Mouse (Mus musculus): ENCODE measurements at regions not wholly inside any gene's neighbourhood (a gene's known extent, or its start where the extent isn't known, plus 50 kb on each side); places are given as distances from the start of the nearest gene placed in this dataset.
"Not testable (repeated sequence)": the region's sequence is repeated elsewhere in the genome, so short reads cannot be mapped to it uniquely, and the experiment has no call there.

DNA sequence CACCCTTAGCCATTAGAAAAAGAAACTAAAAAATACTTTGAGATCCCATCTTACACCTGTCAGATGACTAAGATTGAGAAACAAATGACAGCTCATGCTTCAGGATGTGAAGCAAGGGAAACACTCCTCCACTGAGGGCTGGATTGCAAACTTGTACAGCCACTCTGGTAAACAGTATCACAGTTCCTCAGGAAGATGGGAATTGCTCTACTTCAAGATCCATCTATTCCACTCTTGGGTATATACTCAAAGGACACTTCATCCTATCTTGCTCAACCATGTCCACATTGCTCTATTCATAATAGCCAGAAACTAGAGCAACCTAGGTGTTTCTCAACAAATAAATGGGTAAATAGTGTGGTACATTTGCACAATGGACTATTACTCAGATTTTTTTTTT, 241.2 kb downstream of the Snx19 start:
- DNase-seq (ENCODE audit: low read depth), result no peak

DNA sequence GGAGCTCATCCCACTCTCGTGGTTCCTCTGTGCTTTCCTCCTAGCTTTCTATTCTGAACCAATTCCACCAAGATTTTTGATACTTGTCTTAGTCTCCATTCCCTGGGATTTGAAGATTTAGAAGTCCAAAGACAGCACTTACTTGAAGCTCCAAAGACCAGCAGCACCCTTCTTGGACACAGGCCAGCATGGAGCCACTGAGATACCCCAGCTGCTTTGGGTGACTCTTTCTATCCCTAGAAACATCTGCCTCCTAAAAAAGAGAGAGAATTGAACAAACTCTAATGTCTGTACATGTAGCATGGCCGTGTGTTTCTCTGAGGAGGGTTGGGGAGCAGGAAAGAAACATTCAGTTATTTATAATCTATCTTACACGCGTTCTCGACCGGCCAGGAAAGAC, 235.5 kb downstream of the Snx19 start:
- DNase-seq (ENCODE audit: low read depth), result no peak

DNA sequence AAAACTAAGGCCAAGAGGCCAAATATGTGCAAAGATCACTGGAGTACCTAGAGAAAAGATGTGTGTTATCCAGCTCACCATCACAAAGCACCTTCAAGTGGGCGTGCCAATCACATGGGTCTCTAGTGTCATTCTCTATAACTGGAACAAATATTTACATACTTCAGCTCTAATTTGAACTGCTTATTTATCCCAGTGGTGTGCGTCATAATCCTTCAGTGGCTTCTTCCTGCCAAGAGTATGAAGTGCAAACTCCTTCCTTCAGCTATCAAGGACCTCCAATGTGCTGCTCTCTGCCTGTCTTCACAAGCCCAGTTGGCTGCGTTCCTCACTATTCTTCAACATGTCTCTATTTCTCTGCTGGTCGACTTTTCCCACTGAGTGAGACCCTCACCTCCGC, 227.1 kb downstream of the Snx19 start:
- DNase-seq (ENCODE audit: low read depth), result no peak

DNA sequence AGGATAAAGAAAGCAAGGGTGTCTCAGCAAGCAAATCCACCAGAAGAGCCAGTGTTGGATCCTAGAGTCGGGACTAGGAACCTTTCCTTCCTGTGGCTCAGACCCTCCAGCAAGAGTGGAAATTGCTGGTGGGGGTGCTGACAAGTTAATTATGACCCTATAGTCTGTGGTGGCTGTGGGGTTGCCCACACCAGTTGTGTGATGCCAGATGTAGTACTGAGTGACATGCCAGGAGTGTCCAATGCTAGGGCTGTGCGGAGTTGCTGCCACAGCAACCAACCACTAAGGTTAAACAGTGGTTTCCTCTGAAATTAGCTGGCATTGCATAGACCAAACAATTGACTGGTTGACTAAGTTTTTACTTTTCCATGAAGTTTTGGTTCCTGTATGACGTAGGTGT, 226.3 kb downstream of the Snx19 start:
- DNase-seq (ENCODE audit: low read depth), result no peak

DNA sequence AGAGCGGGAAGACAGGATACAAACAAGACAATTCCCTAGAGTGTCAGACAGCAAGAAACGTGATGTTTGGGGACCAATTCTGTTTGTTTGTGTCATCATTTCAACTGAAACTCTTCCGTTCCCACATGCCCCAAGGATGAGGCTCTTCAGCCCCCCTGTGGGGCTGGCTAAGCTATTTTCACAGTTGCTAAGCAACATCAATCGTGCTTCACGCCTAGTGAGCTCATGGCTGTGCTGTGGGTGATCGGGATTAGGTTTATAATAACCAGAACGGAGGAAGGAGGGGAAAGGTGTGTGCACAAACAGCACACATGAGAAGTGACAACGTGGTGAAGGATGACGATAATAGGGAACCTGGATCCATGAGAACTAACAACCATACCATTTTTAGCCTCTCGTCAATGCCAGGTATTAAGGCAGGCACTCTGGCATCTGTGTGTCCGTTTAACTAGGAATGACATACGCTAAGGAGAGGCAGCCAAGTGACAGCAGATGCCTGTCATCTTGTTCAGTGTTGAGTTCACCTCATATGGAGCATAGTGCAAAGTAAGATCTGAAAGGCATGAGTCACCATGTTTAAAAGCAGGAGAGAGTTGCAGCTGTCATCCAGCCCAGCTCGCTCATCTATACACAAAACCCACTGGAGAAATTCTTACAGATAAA, 222.6 kb downstream of the Snx19 start:
- no peak for DNase-seq (ENCODE audit: low read depth)

DNA sequence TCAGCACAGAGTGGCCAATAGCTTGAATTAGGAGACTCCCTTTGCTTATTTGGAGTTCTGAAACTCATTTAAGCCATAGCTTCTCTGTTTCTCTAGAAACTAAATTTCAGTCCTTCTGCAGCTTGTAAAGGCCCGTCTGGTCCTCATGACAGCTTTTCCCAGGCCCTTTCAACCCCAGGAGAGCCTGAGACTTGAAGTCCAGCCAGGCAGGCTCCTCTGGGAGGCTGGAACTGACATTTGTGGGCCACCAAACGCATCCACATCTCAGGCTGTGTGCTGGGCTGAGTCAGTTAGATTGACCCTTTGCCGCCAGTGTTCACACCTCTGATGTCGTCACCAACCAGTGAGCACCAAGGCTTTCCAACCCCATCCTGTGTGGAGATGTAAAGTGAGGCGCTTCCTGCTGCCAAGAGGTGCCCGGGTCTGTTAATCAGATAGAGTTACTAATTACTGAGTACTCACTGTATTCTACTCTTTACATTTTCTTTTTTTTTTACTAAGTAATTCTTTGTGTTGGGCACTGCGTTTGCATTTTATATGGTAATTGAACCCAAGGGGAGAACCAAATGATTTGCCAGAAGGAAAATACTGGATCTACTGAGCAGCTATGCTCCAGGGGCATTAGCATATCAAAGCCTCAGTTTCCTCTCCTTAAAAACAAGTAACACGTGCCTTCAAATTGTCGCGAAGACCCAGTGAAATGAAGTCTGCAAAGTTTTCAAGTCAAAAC, 207.0 kb downstream of the Snx19 start:
- DNase-seq (ENCODE audit: low read depth), result no peak

DNA sequence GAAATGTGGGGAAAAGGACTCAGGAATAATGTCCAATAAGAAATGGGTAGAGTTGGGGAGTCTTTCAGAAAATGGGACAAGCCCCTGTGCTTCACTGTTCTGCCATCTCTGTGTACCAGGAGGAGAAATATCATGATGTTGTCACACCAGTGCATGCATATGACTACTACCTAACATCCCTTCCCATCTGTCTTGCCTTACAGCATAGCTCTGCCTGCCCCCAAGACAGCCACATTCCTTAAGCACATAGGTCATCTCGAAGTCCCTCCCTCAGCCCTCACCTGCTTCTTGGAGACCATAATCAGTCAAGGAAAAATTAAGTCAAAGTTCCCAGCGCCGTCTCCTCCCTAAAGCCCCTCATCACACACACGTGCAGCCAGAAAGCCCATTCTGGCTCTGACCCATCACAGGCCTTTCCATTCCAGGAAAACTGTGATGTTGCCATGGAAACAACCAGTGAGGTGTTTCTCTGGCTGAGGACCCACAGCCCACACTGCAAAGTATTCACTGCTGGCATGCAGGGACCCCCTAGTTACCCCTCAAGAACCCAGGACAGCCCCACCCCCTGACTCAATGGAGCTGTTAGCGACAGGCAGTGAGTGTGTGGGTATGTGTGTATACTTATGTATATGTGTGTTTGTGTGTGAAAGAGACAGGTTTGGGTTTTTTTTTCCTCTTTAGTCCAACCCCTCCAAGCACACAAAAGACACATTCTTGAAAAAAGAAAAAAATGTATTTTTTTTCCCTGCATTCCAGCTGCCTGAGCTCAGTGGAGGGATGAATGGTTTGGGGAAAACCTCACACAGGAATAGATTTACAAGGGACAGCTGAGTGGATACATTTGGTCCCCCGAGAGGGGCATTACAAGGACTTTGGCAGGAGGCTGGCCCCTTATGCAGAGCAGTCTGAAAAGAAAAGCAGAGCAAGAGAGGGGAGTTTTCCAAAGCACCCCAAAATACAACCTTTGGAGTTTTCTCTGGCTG, 205.5 kb downstream of the Snx19 start:
- no peak for DNase-seq (ENCODE audit: low read depth)

DNA sequence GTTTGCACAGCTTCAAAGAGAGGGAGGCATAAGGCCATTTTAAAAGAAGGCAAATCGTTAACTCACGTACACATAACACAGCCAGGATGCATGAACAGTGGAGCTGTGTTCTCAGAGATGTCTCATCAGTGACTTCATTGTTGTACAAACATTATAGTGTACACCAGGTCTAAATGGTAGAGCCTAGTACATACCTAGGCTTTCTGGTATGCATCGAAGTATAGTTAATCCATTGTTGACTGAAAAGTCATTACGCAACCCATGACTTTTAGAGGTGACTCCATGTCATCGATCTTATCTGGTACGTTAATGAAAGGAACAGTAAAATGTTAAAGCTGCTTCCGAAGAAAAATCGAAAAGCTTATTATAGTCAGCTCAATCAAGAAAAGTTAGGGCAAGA, 198.7 kb downstream of the Snx19 start:
- no peak for DNase-seq (ENCODE audit: low read depth)

DNA sequence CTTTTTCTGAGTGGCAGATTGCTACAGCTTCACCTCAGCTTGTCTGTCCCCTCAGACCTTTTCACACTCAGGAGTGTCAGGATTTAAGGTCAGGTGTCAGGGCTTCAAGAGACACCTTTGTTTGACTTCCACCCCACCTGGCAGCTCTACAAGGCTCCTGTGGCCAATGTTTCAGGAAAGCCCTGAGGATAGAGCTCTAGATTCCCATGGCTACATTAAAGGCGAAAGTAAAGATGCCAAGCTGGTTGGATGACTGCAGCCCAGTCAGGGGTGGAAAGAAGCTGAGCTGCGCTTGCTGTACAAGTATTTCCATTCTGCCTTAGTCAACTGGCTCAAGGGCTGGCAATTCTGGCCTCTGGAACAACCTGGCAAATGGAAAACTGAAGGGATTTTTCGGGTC, 198.2 kb downstream of the Snx19 start:
- no peak for DNase-seq (ENCODE audit: low read depth)

DNA sequence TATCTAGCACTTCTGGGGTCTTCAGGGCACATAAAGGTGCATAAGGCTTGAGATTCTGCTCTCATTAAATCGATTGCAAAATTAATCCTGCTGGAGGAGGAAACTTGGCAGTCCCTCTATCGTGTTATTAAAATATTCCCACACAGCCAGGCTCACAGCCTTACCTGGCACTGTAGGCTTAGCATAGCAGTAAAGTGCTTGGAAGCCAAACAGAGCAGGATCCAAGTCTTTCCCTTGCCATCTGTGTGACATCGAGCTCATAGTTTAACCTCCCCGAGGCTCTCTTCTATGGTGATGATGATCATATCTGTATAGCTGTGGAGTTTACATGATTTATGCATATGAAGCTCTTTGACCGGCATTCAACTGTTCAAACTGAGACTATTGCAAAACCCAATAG, 197.6 kb downstream of the Snx19 start:
- no peak for DNase-seq (ENCODE audit: low read depth)

DNA sequence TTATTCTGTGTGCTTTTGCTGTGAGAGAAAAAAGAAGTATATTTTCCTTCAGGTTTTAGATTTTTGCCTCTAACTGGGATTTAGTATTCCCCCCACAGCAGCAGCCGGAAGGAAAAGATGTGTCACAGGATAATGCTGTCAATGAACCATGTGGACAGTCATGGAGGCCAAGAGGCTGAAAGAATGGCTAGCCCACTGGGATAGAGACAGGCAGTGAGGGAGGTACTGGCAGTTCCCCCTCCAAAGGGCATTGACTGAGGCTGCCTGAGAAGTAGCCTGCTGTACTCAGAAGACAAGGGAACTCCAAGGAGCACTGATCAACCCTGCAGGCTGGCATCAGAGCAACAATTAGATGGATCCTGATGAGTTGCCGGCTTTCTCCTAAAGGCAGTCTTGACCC, 192.4 kb downstream of the Snx19 start:
- DNase-seq (ENCODE audit: low read depth), result no peak

DNA sequence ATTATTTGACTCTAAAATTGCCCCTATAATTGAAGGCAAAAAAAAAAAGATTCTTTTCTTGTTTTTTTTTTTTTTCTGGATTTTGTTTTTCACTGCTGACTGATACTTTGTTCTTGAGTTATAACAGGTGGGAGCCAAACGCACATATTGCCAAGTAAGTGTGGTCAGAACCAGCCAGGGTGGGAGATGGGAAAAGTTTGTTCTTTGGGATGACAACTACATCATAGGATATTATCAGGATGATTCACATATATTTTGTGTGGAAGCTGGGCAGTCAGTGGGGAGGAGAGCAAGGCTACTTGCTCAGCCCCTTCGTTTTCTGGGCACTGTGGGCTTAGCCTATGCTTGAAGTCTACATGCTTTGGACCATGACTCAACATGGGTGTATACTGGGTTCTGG, 191.3 kb downstream of the Snx19 start:
- DNase-seq (ENCODE audit: low read depth), result no peak

DNA sequence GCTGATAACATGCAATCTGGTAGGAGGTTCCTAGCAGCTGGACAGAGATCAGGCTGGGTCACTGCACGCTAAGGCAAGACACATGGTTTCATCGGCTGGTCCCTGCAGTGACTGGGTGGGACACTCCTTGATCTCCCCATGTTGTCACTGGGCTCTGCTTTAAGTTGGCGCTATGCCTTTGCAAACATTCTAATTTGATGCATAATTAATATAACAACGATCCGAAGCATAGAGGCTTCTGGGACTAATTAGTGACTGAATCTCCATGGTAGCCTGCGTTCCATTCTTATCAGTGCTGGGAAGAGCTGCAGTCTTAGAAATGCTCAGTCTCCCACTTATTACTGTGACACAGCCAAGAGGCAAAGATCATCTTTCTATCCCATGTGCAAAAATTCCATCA, 186.8 kb downstream of the Snx19 start:
- DNase-seq (ENCODE audit: low read depth), result no peak

DNA sequence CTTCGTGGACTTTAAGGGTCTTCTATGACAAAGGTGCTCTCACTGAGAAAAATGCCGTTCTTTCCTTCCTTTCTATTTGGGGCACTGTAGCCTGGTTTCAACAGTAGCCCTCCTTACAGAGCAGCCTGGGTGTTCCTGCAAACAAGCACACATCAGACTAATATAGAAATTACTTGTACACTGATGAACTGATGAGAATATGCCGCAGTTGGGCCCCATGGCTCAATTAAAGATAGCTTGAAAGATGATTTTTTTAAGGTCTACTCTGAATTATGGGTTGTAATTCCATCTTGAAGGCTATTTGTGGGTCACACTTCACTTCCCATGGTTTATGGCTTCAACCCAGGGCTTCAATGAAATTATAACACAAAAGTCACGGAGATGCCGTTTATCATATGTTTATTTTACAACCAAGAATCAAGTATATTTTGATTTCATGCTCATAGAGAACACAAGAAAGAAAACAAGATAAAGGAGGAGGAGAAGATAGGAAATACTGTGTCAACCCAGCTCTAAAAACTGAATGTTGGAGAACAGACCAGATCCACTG, 186.2 kb downstream of the Snx19 start:
- DNase-seq (ENCODE audit: low read depth), result no peak

DNA sequence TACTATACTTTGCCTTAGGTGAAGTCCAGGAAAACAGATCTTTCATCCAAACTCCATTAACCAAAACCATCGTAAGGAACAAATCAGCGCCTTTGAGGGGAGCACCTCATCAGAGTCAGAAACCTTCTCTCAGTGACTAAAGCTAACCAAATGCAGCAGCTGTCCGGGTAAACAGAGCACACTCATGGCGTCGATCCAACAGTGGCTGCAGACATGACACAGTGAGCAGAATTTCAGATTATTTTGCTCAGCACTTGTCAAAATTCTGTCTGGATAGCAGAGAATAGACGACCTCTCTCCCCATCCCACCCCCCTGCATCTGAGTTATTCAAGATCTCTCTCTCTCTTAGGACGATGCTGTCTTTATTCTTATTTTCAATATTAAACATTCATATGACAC, 183.4 kb downstream of the Snx19 start:
- DNase-seq (ENCODE audit: low read depth), result no peak

DNA sequence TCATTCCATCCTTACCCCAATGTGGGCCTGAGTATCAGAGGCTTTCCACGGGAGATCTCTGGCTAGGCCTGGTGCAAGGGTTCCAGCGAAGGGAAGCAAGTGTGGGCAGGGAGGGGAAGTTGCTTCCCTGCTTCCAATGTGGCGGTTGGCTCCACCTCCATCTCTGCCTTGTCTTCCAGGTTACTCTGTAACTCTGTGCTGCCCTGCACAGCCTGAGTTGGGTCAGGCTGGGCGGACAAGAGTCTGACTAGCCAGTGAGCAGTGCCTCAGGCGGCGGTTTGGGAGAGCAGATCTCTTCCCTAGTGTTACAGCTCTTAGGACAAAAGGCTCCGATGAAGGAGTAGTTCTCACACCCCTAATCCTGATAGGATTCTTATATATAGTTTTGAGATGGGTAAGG, 172.8 kb downstream of the Snx19 start:
- no peak for DNase-seq (ENCODE audit: low read depth)

DNA sequence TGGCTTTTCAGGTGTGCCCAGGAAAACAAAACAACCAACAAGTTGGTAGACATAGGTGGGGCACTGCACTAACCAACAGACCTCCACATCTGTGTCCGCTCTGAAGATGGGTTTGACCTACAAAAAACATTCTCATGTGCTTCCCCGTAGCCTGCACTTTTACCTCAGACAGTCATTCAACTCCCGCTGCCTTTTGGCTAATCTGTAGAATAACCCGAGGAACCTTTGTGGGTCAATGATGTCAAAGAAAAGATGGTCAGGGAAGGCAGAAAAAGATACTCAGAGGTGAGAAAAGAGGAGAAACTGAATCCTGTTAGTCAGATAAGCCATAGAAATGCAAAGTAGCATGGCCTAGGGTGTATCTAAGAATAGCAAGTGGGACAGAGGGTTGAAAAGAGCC, 170.8 kb downstream of the Snx19 start:
- DNase-seq (ENCODE audit: low read depth), result no peak

DNA sequence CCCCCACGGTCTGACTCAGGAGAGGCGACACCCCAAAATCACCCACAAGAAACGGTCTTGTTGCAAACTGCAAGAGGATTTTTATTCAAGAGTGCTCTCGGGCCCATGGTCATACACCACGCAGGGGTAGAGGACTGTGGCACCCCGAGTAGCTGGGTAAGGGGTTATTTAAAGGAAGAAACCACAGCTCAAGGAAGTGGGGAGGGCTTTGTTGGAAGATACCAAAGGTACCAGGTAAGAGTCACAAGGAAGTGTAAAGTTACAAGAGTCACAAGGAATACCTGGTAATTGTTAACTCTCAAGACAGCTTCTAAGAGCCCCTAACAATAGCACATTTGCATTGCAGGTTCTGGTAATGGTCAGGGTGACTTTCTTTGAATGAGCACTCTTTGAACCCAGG, 170.2 kb downstream of the Snx19 start:
- not testable (repeated sequence) for DNase-seq (ENCODE audit: low read depth)

DNA sequence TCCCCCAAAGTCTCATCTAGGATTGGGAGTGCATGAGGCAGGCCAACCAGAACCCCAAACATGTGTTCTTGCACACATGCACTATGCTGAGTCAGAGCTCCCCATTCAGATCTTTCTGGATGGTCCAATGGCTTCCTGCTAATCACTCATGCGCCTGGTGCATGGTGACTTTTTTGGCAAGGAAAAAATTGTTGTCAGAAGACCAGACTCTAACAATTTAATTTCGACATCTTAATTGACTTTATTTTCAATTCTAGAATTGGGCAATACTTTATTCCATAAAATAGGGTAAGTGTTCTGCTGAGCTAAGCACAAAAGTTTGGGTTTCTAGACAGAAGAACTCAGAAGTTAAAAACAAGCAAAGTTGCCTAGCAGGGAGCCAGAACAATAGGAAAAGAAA, 165.7 kb downstream of the Snx19 start:
- DNase-seq (ENCODE audit: low read depth), result no peak

DNA sequence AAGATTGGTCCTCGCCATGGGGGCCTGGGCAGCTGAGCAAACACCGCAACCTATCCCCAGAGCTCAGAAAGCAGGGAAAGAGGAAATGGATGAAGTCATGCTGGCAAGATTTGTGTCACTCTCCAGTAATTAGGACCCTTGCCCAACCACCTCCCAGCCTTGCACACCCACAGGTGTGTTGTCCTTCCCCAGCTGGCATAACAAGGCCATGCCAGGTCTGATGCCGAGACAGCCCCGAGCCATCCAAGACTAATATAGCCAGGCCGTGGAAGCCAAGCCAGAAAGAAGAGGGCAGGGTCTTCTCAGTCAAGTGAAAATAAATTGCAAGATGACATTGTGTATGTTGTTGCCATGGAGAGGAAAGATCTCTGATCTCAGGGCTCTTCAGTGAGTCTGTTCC, 164.3 kb downstream of the Snx19 start:
- no peak for DNase-seq (ENCODE audit: low read depth)

DNA sequence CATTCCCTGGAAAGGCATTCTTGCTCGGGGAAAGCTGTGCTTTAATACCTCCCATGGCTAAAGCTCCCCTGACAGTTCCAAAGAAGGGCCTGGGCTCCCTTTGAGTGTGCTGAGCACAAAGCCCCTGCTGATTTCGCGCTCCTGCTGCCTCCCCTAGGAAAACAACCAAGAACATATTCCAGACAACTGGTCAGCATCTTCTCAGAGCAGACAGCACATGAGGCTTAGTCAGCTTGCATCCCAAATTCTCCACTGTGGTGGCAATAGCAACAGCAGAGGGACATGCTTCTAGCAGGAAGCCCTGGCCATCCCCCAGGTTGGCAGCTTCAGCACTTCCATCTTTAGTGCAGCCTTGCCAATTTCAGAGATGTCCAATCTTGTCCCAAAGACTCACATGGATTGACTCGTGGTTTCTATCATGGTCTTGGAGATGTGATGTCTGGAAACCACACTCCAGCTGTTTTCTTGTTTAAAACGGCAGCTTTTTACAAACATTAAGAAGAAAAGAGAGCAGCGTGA, 163.8 kb downstream of the Snx19 start:
- DNase-seq (ENCODE audit: low read depth), result no peak

DNA sequence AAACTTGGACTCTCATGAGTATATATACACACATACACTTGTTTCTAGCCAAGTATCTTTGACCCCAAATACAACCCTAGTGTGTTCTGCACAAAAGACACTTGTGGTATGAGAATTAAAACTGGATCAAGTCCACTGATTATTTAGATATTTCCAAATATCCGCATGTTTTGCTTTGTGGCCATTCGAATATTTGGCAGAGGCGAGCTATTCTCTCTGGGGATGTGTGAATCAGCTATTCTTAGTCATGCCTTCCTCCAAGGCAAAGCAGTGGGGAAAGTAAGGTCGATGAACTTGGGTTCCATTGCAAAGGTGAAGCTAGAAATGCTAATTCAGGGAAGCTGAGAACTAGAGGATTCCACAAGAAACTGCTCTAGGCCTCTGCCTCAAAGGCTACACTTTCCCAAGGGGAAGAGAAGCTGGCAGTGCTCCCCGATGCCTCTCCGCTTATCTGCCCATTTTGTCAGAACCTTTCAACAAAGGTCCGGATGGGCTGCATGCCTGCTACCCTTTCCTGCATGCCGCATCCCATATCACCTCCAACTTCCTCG, 154.4 kb downstream of the Snx19 start:
- DNase-seq (ENCODE audit: low read depth), result peak; percentile 75
